Mouse (Mus musculus): ENCODE measurements around the gene Rps18. TPM values are rescaled to one million over a fixed set of nuclear protein-coding genes. Genes with fewer than 3 reads are reported as not detected.

Rps18 gene
- polyA plus RNA-seq, 1 experiment from 2014 or later, result 1,302 TPM

- Histone ChIP-seq H3K4me1 (ENCODE audit: control insufficient read depth, insufficient read depth, low read length) (peaks cover 30% of the 10 kb centered on the region), H3K36me3 (ENCODE audit: control insufficient read depth, insufficient read depth, low read length) (peaks cover 7% of the 10 kb centered on the region), H3K9me3 (ENCODE audit: control insufficient read depth, low read length) (no peaks in the 10 kb centered on the region), H3K9ac (ENCODE audit: low read length) (peak overlapping the region; percentile 64), H3K27ac (ENCODE audit: low read depth, low read length) (peak overlapping the region; percentile 25; the same call in 1 of the 2 replicates), H3K4me2 (peak overlapping the region; percentile 95), H3K27me3 (ENCODE audit: control insufficient read depth, insufficient read depth, low read length) (no peaks in the 10 kb centered on the region; the same call in 1 of the 2 replicates), H3K4me3 (ENCODE audit: low read depth, low read length) (peak overlapping the region; percentile 47)
- WGBS, result under 1% methylated on average over 36 of the region's 36 CpGs
- peak; percentile 98 for DNase-seq (ENCODE audit: low spot score, missing footprints)
- peak; percentile 59 for ATAC-seq (ENCODE audit: low FRiP score)
Measured at GRCm38 (mm10) chr17:33920282-33921097, 35.3 kb downstream of the Rps18 start.

DNA sequence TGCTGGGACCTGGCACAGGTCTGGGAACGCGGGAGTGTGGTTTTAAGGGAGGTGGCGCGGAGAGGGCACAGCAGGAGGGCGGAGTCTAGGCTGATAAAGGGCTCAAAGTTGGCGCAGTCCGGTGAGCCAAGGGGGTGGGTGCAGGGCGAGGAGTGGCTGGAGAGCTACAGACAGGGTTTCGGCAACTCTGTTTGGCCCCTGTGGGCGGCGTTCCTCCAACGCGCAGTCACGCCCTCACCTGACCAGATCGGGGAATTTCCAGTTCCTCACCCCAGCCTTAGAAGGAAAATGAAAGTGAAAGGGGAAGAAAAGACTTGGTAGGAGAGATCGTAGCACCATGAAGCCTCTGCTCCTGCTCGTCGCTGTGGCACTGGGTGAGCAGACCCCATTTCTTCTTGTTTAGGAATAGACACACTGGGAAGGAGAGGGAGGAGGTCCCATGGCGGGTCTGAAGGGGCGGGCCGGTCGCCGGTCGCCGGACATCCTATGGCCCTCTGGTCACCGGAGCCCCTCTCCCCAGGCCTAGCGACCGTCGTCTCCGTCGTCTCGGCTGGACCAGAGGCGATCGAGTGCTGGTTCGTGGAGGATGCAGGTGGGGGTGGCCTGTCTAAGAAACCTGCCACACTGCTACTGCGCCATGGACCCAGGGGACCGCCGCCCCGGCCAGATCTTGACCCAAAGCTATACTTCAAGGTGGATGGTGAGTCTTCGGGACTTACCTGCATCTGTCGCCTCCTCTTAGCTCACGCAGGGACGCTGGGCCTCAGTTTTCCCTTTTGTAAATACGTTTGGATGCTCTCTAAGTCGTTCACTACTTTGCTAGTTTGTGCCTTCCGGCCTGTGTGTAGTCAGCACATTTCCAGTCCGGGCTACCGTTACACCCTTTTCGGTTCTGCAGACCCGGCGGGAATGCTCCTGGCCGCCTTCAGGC is 36.2 kb downstream of the Rps18 start:
- WGBS, result under 1% methylated on average over 49 of the region's 52 CpGs
- H3K4me1 ChIP-seq (ENCODE audit: control insufficient read depth, insufficient read depth, low read length), result peaks cover 35% of the 10 kb centered on the region

GRCm38 (mm10) chr17:33918293-33919203 is 37.3 kb downstream of the Rps18 start:
- peaks cover 14% of the 10 kb centered on the region for H3K36me3 ChIP-seq (ENCODE audit: control insufficient read depth, insufficient read depth, low read length)
- H3K27ac ChIP-seq (ENCODE audit: low read depth, low read length), result no peak overlapping the region
- ATAC-seq (ENCODE audit: low FRiP score) (no peak), DNase-seq (ENCODE audit: low spot score, missing footprints) (no peak)
- H3K27me3 ChIP-seq (ENCODE audit: control insufficient read depth, insufficient read depth, low read length), result no peaks in the 10 kb centered on the region; the same call in 1 of the 2 replicates
- peak overlapping the region; percentile 95 for H3K4me2 ChIP-seq
- WGBS, result 59% methylated on average over 37 of the region's 37 CpGs
- peaks cover 35% of the 10 kb centered on the region for H3K4me1 ChIP-seq (ENCODE audit: control insufficient read depth, insufficient read depth, low read length)
- peak overlapping the region; percentile 64 for H3K9ac ChIP-seq (ENCODE audit: low read length)
- peak overlapping the region; percentile 47; the same call in 1 of the 2 replicates for H3K4me3 ChIP-seq (ENCODE audit: low read depth, low read length)
- no peaks in the 10 kb centered on the region for H3K9me3 ChIP-seq (ENCODE audit: control insufficient read depth, low read length)

More for the DNA sequence above, 36.2 kb downstream of the Rps18 start:
- H3K9me3 ChIP-seq (ENCODE audit: control insufficient read depth, low read length), result no peaks in the 10 kb centered on the region
- no peak for ATAC-seq (ENCODE audit: low FRiP score)
- H3K36me3 ChIP-seq (ENCODE audit: control insufficient read depth, insufficient read depth, low read length), result peaks cover 7% of the 10 kb centered on the region
- peak overlapping the region; percentile 64 for H3K9ac ChIP-seq (ENCODE audit: low read length)
- peak overlapping the region; percentile 47 for H3K4me3 ChIP-seq (ENCODE audit: low read depth, low read length)
- no peaks in the 10 kb centered on the region; the same call in 1 of the 2 replicates for H3K27me3 ChIP-seq (ENCODE audit: control insufficient read depth, insufficient read depth, low read length)
- peak overlapping the region; percentile 44; the same call in 1 of the 2 replicates for H3K27ac ChIP-seq (ENCODE audit: low read depth, low read length)
- peak overlapping the region; percentile 95 for H3K4me2 ChIP-seq
- peak; percentile 96 for DNase-seq (ENCODE audit: low spot score, missing footprints)

DNA sequence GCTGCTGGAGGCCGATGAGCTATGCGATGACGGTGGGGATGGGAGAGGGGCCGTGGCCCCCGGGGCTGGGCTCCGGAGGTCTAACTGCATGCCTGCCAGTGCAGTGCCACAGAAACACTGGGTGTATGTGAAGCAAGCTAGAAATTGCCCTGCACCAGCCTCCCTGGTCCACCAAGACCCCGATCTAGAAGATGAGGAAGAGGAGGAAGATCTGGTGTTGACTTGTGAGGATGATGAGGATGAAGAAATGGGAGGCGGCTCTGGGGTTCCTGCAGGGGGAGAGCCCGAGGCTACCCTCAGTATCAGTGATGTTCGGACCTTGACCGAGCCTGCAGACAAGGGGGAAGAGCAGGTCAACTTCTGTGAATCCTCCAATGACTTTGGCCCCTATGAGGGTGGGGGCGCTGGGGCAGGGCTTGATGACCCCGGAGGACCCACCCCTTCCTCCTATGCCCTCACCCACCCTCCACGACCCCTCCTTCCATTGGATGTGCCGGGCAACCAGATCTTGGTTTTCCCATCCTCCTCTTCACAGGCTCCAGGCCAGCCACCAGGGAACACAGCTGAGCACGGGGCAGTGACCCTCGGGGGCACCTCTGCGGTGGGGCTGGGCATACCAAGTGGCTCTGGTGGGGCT is 38.0 kb downstream of the Rps18 start:
- H3K4me3 ChIP-seq (ENCODE audit: low read depth, low read length), result no peak overlapping the region
- no peaks in the 10 kb centered on the region for H3K9me3 ChIP-seq (ENCODE audit: control insufficient read depth, low read length)
- DNase-seq (ENCODE audit: low spot score, missing footprints) (no peak), ATAC-seq (ENCODE audit: low FRiP score) (no peak)
- WGBS, result 85% methylated on average over 18 of the region's 18 CpGs
- no peak overlapping the region for H3K9ac ChIP-seq (ENCODE audit: low read length)
- peaks cover 35% of the 10 kb centered on the region for H3K4me1 ChIP-seq (ENCODE audit: control insufficient read depth, insufficient read depth, low read length)
- peaks cover 19% of the 10 kb centered on the region for H3K36me3 ChIP-seq (ENCODE audit: control insufficient read depth, insufficient read depth, low read length)
- no peaks in the 10 kb centered on the region; the same call in 1 of the 2 replicates for H3K27me3 ChIP-seq (ENCODE audit: control insufficient read depth, insufficient read depth, low read length)
- H3K27ac ChIP-seq (ENCODE audit: low read depth, low read length), result no peak overlapping the region
- 0 out of 2 replicates have a peak overlapping the region, but pooled peaks have one; percentile 2 for H3K4me2 ChIP-seq

DNA sequence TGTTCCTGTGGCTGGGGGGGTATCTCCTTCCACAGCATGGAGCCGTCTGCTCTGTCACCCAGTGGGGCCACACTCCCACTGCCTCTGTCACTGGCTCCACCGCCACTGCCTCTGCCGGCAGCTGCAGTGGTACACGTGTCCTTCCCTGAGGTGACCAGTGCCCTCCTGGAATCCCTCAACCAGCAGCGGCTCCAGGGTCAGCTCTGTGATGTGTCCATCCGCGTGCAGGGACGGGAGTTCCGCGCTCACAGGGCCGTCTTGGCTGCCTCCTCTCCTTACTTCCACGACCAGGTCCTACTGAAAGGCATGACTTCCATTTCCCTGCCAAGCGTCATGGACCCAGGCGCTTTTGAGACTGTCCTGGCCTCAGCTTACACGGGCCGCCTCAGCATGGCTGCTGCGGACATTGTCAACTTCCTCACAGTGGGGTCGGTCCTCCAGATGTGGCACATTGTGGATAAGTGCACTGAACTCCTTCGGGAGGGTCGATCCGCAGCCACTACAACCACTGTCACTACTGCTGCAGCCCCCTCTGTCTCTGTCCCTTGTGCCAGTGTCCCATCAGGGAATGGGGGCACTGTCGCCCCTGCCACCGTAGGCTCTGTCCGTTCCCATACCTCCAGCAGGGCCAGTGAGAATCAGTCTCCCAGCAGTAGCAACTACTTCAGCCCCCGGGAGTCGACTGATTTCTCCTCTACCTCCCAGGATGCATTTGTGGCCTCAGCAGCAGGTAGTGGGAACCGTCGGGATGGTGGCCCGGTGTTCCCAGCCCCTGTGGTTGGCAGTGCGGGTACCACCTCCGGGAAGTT is 38.8 kb downstream of the Rps18 start:
- DNase-seq (ENCODE audit: low spot score, missing footprints), result no peak
- no peak for ATAC-seq (ENCODE audit: low FRiP score)
- peaks cover 24% of the 10 kb centered on the region for H3K36me3 ChIP-seq (ENCODE audit: control insufficient read depth, insufficient read depth, low read length)
- peak overlapping the region; percentile 65 for H3K4me3 ChIP-seq (ENCODE audit: low read depth, low read length)
- peak overlapping the region; percentile 65 for H3K9ac ChIP-seq (ENCODE audit: low read length)
- H3K27ac ChIP-seq (ENCODE audit: low read depth, low read length), result no peak overlapping the region
- peak overlapping the region; percentile 64 for H3K4me2 ChIP-seq
- WGBS, result 73% methylated on average over 31 of the region's 31 CpGs
- no peaks in the 10 kb centered on the region for H3K9me3 ChIP-seq (ENCODE audit: control insufficient read depth, low read length)
- peaks cover 35% of the 10 kb centered on the region for H3K4me1 ChIP-seq (ENCODE audit: control insufficient read depth, insufficient read depth, low read length)
- no peaks in the 10 kb centered on the region; the same call in 1 of the 2 replicates for H3K27me3 ChIP-seq (ENCODE audit: control insufficient read depth, insufficient read depth, low read length)

DNA sequence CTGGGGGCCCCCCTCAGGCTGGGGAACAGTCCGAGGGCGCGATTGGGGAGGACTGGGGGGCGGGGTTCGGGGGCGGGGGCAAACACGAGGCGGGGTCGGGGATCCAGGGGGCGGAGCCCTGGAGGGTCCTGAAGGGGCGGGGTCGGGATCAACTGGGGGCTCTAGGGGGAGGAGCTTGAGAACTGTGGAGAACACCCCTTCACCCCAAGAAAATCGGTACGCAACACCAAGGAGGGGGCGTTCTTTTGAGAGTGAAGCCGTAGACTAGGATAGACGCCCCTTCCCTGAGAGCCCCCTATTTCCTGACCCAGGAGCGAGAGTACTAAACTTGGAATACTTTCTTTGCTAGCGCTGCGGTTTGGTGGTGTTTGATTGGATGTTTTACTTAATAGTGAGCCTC is 39.5 kb downstream of the Rps18 start:
- 3% methylated on average over 12 of the region's 20 CpGs for WGBS
- Histone ChIP-seq H3K36me3 (ENCODE audit: control insufficient read depth, insufficient read depth, low read length) (peaks cover 24% of the 10 kb centered on the region), H3K9ac (ENCODE audit: low read length) (peak overlapping the region; percentile 65), H3K4me1 (ENCODE audit: control insufficient read depth, insufficient read depth, low read length) (peaks cover 35% of the 10 kb centered on the region), H3K4me3 (ENCODE audit: low read depth, low read length) (peak overlapping the region; percentile 65), H3K27ac (ENCODE audit: low read depth, low read length) (peak overlapping the region; percentile 71), H3K4me2 (peak overlapping the region; percentile 64), H3K27me3 (ENCODE audit: control insufficient read depth, insufficient read depth, low read length) (no peaks in the 10 kb centered on the region; the same call in 1 of the 2 replicates), H3K9me3 (ENCODE audit: control insufficient read depth, low read length) (no peaks in the 10 kb centered on the region)
- ATAC-seq (ENCODE audit: low FRiP score), result peak; percentile 39
- DNase-seq (ENCODE audit: low spot score, missing footprints), result peak; percentile 95

- Histone ChIP-seq H3K36me3 (ENCODE audit: control insufficient read depth, insufficient read depth, low read length) (peaks cover 24% of the 10 kb centered on the region), H3K9me3 (ENCODE audit: control insufficient read depth, low read length) (no peaks in the 10 kb centered on the region), H3K4me2 (peak within 1 kb of the TSS; percentile 64), H3K27me3 (ENCODE audit: control insufficient read depth, insufficient read depth, low read length) (no peaks in the 10 kb centered on the region; the same call in 1 of the 2 replicates), H3K27ac (ENCODE audit: low read depth, low read length) (peak within 1 kb of the TSS; percentile 71), H3K9ac (ENCODE audit: low read length) (peak within 1 kb of the TSS; percentile 65), H3K4me1 (ENCODE audit: control insufficient read depth, insufficient read depth, low read length) (peaks cover 34% of the 10 kb centered on the region), H3K4me3 (ENCODE audit: low read depth, low read length) (peak within 1 kb of the TSS; percentile 65)
- ATAC-seq (ENCODE audit: low FRiP score) (peak; percentile 92), DNase-seq (ENCODE audit: low spot score, missing footprints) (peak; percentile 99)
- under 1% methylated on average over 28 of the region's 34 CpGs for WGBS
Measured at GRCm38 (mm10) chr17:33915671-33916250, 40.0 kb downstream of the Rps18 start, which contains the start of the genes Tapbp and Zbtb22. TSS of gene Tapbp (plus strand) at chr17:33915899. TSS of gene Zbtb22 (plus strand) at chr17:33915904.

All from midbrain, embryonic 11.5 days (tissue).